Mouse (Mus musculus): Measurements from ENCODE around the gene Olfr605.
"Not testable (repeated sequence)": the region's sequence is repeated elsewhere in the genome, so short reads cannot be mapped to it uniquely, and the experiment has no call there.

Olfr605 gene

GRCm38 (mm10) chr7:103445339-103445738, at the start of gene Olfr605:
Gene Olfr605 (minus strand): TSS chr7:103445439.
- no peak for DNase-seq (ENCODE audit: low read depth)

DNA sequence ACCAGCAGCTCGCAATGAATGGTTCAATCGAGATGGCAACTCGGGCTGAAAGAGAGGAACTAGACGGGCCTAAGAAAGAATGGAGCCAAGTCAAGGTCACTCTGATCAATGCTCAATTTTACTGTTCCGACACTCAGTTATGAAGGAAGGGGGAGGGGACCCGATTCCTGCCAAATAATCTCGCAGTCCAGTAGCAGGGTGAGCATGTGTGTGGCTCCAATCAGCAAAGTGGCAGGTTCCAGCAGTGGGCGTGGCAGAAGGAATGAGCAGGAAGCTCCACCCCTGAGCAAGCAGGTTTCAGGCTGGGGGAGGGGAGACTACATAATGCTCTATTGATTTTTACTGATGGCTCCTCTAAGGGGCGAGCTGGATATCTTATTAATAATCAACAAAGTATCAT, 31.9 kb upstream of the Olfr605 start:
- DNase-seq (ENCODE audit: low read depth) = not testable (repeated sequence)

DNA sequence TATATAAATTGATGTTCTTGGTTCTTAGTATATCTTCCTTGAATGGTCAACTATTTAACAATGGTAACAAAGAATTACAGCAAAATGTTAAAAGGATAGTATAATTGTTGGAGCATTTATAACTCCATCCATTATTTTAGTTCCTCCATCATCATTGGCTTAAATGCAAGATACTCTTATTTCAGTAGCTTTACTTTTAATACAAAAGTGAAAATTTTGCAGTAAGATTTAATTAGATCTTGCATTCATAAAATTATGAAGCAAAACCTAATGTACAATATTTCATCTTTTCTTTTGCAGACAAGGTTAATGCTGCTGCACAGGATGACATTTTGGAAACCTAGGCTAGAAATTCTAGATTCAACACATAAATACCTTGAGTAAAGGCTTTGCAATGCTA, 24.3 kb upstream of the Olfr605 start, which contains the start of gene Olfr608:
Olfr608 (plus strand) TSS at position 301 of the 400 bp plus-strand sequence.
- DNase-seq (ENCODE audit: low read depth) = no peak

- DNase-seq (ENCODE audit: low read depth) = no peak
These were observed 15.4 kb upstream of the Olfr605 start for GRCm38 (mm10) chr7:103460590-103460989.

DNA sequence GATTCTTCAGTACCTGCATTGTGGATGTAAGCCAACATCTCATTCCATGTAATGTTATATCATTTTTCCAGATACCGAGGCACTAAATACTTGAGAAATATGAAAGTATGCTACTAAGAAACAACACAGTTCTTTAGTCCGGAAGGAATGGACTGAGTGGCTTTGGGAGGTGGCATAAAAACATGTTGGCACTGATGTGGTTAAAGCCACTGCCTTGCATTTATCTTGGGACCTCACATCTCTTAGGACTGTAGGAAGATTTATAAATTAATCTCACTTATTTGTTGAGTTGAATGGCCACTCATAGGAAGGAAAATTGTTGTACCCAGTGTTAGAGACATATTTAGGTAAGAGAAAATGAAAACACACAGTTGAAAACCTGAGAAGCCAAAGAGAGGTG, 3.5 kb upstream of the Olfr605 start, which contains the start of gene Olfr606:
Olfr606 (plus strand) TSS at position 301 of the 400 bp plus-strand sequence.
- DNase-seq (ENCODE audit: low read depth) = no peak

- not testable (repeated sequence) for DNase-seq (ENCODE audit: low read depth)
These were observed 30.5 kb downstream of the Olfr605 start, which contains the start of gene Usp17lc for GRCm38 (mm10) chr7:103414772-103415171. Gene Usp17lc (plus strand): TSS chr7:103415072.

GRCm38 (mm10) chr7:103406521-103407055, 38.7 kb downstream of the Olfr605 start:
- DNase-seq (ENCODE audit: low read depth) = not testable (repeated sequence)

- no peak for DNase-seq (ENCODE audit: low read depth)
These were observed 46.3 kb downstream of the Olfr605 start for GRCm38 (mm10) chr7:103398981-103399380.

GRCm38 (mm10) chr7:103397758-103398157, 47.5 kb downstream of the Olfr605 start:
- DNase-seq (ENCODE audit: low read depth) = no peak
